Mouse (Mus musculus): Measurements from ENCODE around the gene Ear1.
"Not testable (repeated sequence)": the region's sequence is repeated elsewhere in the genome, so short reads cannot be mapped to it uniquely, and the experiment has no call there.

GRCm38 (mm10) chr14:43879966-43880545 lies 4.7 kb upstream of the Ear1 start:
- not testable (repeated sequence) for TF ChIP-seq CTCF, POLR2A (IDR thresholded peaks at IDR 0.05; ENCODE audit: extremely low read depth, insufficient read depth, low read length)

Data from cortical plate, adult 2 months (tissue).